ENCODE assay signal across 8 mouse cellular contexts in genomic region chrX:53268856-53269255, GRCm38 (mm10). TPM values are rescaled to one million over a fixed set of nuclear protein-coding genes. Genes with fewer than 3 reads are reported as not detected.
DNase-seq lines count a peak whose midpoint lies in the region; ATAC-seq lines count a peak whose summit lies in the region.

No protein-coding gene starts in this region.

- H3K4me1 ChIP-seq in hindbrain, embryonic 12.5 days, result peaks cover 5% of the 10 kb centered on the region; the same call in 1 of the 2 replicates

- H3K27me3 ChIP-seq in hindbrain, embryonic 12.5 days, result no peaks in the 10 kb centered on the region

- WGBS in hindbrain, embryonic 12.5 days, result 24% methylated on average over 10 of the region's 10 CpGs
- WGBS in macrophage (ENCODE audit: missing documents), result 17% methylated on average over 10 of the region's 10 CpGs

- H3K9ac ChIP-seq in hindbrain, embryonic 12.5 days, result peak overlapping the region; percentile 65

- no peaks in the 10 kb centered on the region for H3K79me2 ChIP-seq in macrophage (ENCODE audit: inconsistent target)

- H3K4me3 ChIP-seq in hindbrain, embryonic 12.5 days, result peak overlapping the region; percentile 55
- peak overlapping the region; percentile 41 for H3K4me3 ChIP-seq in macrophage (ENCODE audit: inconsistent target)

- peak; percentile 92 for ATAC-seq in hindbrain, embryonic 12.5 days (ENCODE audit: low FRiP score)

- peak overlapping the region; percentile 83 for H3K27ac ChIP-seq in hindbrain, embryonic 12.5 days
- H3K27ac ChIP-seq in macrophage, result 0 out of 2 replicates have a peak overlapping the region, but pooled peaks have one; percentile 13

- H3K9me3 ChIP-seq in hindbrain, embryonic 12.5 days (replicated peaks), result no peaks in the 10 kb centered on the region

- peak overlapping the region; percentile 60 for H3K4me2 ChIP-seq in hindbrain, embryonic 12.5 days (replicated peaks)

- no peaks in the 10 kb centered on the region for H3K36me3 ChIP-seq in hindbrain, embryonic 12.5 days
- H3K36me3 ChIP-seq in macrophage (ENCODE audit: inconsistent target), result no peaks in the 10 kb centered on the region

- peak; percentile 60 for DNase-seq in adipocyte (ENCODE audit: low spot score)
- peak; percentile 24 to 28 for DNase-seq in cerebellum, postnatal 14 days
- DNase-seq in frontal cortex, postnatal 10 days (ENCODE audit: low spot score in 2 of 2), result peak; percentile 9 to 41
- peak; percentile 12 to 33 for DNase-seq in layer of hippocampus, postnatal 36 days
- DNase-seq in right cerebral cortex, adult 2 months (ENCODE audit: low spot score in 2 of 2), result peak; percentile 13 to 25
- peak; percentile 39 to 70 for DNase-seq in urinary bladder, postnatal 4 days (ENCODE audit: low spot score in 2 of 2)

RNA-seq across cellular contexts. Expression of gene Fam122b, which starts 0.7 kb away (rescaled TPM):
- polyA plus RNA-seq in hindbrain, embryonic 12.5 days (2016; fragmentation: Nextera tagmentation; extraction: Ambion mirVana), result 4.9 and 5.5 TPM in 2 replicates
- total RNA-seq in layer of hippocampus, postnatal 36 days (2021), result 1 to 10 TPM; 3.1 to 3.6 TPM
- total RNA-seq in macrophage (2018; cell fraction: chromatin; rRNA removed), result 10 to 100 TPM in 11 of 26 experiments, 1 to 10 TPM in 15; 1.8 to 15.2 (median 7.2) TPM
- total RNA-seq in macrophage (2018; cell fraction: cytosol; rRNA removed), result 10 to 100 TPM in 7 of 26 experiments, 1 to 10 TPM in 19; 5.5 to 12.9 (median 8.3) TPM
- total RNA-seq in macrophage (2018; cell fraction: nucleus; rRNA removed), result 10 to 100 TPM in 13 of 26 experiments, 1 to 10 TPM in 13; 1.7 to 21.1 (median 10.1) TPM
- 3.9 to 7.6 TPM (median 7.3 TPM) in 3 replicates for polyA plus RNA-seq in macrophage (2018)

RNA-seq across cellular contexts. Expression of gene Fam122c, which starts 4.4 kb away (rescaled TPM):
- polyA plus RNA-seq in hindbrain, embryonic 12.5 days (2016; fragmentation: Nextera tagmentation; extraction: Ambion mirVana), result not detected in 2 replicates
- total RNA-seq in layer of hippocampus, postnatal 36 days (2021), result not detected
- total RNA-seq in macrophage (2018; cell fraction: chromatin; rRNA removed), result not detected
- total RNA-seq in macrophage (2018; cell fraction: cytosol; rRNA removed), result not detected
- total RNA-seq in macrophage (2018; cell fraction: nucleus; rRNA removed), result not detected
- polyA plus RNA-seq in macrophage (2018), result not detected in 3 replicates

RNA-seq across cellular contexts. Expression of gene Plac1, which starts 28.9 kb away (rescaled TPM):
- polyA plus RNA-seq in hindbrain, embryonic 12.5 days (2016; fragmentation: Nextera tagmentation; extraction: Ambion mirVana), result 2.7 and 3.0 TPM in 2 replicates
- not detected for total RNA-seq in layer of hippocampus, postnatal 36 days (2021)
- not detected for total RNA-seq in macrophage (2018; cell fraction: chromatin; rRNA removed)
- total RNA-seq in macrophage (2018; cell fraction: cytosol; rRNA removed), result not detected
- total RNA-seq in macrophage (2018; cell fraction: nucleus; rRNA removed), result not detected
- polyA plus RNA-seq in macrophage (2018), result not detected in 3 replicates

Comparison
In these comparisons a context has a peak if more than half of its experiments do, and no peak if none do; other contexts are left out.
1. Peak in every context shown above with its lines: DNase-seq, ATAC-seq, H3K4me3 ChIP-seq and H3K27ac ChIP-seq.